Mouse (Mus musculus) heart, adult 9 months (tissue): Measurements from ENCODE around the gene Ptpn3.
"Not testable (repeated sequence)": the region's sequence is repeated elsewhere in the genome, so short reads cannot be mapped to it uniquely, and the experiment has no call there.

Source experiments
- DNase-seq, 2 experiments: peaks; one replicate each; pipeline ENCODE4 v3.0.0; 2022; ENCODE audit warnings: low spot score in 2 of 2

Gene Ptpn3

DNA sequence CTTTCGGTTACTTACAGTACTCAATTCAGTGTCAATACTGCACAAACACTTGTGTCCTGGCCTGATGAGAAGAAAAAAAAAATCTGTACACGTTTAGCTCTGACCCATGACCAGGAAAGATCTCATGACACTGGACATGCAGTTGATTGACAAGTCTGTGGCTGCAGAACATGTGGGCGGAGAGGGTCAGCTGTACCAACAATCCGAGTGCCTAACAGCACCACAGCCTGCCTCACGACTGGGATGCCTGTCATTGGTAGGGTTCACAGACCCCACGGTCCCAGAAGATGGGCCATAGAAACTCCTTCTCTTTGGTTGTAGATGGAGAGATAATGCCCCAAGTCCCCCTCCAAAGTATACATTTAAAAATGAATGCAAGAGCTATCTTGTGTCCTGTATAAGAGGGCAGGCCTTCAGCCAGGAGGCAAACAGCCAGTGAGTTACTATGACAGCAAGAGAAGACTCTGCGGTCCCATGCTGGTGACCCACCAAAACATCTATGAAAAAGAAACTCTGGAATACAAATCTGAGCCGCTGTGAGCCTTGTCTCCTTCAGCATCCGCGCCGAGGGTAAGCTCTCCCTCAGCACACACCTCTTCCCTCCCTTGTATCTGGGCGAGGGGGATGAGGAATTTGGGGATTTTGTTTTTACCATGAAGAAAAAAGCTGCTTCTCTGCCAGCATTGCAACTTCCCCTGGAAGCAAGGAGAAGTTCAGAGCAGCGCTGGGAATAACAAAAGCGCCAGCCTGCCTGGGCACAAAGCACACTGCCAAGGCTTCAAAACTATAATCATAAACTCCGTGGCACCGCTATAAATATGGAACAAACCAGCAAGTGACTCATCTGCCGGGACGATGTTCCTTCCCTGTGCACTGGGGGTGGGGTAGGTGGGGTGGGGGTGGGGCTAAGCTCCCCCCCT, 72.8 kb downstream of the Ptpn3 start:
- no peak for DNase-seq

DNA sequence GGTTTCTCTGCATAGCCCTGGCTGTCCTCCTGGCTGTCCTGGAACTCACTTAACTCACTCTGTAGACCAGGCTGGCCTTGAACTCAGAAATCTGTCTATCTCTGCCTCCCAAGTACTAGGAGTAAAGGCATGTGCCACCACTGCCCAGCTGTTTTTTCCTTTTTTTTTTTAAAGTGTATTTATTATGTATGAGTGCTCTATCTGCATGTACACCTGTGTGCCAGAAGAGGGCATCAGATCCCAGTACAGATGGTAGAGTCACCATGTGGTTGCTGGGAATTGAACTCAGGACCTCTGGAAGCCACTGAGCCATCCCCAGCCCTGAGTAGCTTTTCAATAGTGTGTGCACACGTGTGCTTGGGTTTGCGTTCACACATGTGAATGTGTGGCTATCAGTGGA, 76.9 kb downstream of the Ptpn3 start:
- DNase-seq = no peak

DNA sequence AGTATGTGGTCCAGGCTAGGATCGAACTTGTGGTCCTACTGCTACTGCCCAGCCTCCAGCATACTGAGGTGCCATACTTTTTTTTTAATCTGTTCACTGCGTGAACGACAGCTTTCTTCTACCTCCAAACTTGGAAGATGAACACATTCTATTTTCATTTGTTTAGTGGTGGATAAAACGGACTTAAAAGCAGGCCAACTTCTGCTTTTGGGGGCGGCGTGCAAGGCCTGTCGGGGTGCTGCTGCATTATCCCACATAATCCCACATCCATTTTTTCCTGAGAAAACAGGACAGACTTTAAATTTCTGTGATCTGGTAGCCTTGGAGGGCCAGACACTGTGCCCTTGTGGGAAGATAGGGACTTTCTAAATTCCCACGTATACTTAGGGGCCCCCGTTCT, 83.9 kb downstream of the Ptpn3 start:
- no peak for DNase-seq

DNA sequence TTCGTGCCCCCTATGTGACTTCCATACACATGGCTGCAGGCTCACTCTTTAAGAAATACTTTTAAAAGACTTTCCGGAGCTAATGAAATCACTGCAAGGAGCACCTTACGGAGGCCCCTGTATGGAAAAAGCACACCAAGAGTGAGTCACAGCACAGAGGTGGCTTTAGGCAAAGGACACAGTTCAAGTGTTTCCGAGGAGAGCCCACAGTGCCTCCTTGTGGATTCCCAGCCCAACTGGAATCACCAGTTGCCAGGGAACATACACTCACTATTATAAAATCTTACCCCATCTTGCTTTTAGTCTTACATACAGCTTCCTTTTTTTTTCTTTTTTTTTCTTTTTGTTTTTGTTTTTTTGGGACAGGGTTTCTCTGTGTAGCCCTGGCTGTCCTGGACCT, 85.1 kb downstream of the Ptpn3 start:
- no peak for DNase-seq

DNA sequence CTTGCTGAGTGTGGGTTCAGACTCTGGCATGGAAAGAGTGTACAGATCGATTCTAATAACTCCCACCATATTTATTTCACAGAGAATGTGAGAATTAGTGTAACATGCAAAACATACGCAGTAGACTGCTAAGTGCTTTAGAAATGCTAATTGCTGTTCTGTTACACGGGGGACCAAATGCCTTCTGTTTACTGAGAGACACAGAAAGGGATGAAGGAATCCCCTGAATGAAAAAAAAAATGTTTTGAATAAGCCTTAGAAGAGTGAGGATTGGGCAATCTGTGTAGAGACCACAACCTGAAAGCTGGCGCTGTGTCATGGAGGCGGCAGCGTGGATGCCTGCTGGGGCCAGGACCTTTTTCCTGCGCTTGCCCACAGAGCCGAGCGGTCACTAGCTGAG, 86.8 kb downstream of the Ptpn3 start:
- no peak for DNase-seq

DNA sequence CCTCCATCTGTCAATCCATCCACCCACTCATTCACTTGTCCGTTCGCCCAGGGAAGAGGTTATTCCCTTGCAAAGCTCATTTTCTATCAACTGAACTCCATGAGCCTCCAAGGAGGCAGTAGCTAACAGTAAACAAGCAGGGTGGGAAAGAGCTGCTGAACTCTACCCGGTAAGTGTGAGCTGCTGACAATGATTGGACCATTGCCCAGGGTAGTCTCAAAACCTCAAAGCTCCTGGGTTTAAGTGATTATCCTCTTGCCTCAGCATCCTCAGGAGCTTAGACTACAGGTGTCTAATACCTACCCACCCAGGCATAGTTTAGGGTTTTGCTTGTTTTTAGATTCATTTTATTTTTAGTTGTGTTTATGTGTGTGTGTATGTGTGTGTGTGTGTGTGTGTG, 87.5 kb downstream of the Ptpn3 start:
- DNase-seq = no peak

DNA sequence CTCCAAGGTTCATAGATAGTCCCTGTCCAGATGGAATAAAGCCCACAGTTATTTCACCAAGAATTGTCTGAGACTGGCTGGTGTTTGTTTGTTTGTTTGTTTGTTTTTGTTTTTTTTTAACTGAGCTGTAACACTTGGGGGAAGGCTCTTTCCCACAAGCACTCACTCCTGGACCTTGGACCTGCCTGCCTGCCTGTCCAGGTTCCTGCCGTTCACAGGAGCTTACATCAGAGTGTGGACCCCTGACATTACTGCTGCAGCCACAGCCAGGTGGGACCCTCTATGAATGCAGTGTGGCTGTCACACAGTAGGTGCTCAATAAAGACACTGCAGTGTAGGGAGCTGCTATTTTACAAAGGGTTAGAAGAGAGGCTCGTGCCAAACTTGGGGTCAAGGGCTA, 89.9 kb downstream of the Ptpn3 start:
- no peak for DNase-seq

DNA sequence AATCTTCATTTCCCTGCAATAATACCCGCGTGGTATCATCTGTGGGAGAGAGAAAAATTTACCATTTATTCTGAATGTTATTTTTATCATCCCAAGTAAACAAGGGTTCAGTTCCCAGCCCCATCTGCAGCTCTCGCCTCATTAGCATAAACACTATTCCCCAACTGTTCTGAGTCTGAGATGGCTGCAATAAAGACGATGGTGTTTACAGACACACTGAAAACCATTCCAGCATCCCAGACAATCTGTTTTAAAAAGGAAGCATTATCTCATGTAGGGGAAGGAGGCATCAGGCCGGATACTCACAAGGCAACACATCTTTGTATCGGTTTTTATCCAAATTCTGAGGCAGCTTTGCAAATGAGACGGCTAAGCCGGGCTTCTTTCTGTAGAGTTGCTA, 95.7 kb downstream of the Ptpn3 start:
- DNase-seq = no peak

DNA sequence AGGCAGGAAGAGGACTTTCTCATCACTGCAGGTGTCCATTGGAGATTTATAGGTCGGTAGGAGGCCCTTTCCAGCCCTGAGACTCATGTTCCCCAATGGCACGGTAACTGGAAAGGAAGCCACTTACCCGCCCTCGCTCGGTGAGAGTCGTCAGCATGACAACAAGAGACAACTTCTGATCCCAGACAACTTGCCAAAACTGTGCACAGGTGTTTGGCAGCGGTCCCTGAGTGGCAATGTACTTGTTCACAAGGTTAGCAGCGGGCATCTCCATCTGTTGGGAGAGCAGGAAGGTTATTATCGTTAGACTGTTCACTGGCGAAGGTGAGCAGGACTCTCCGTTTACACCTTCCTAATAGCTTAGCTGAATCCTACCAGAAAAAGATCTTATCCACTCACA, 96.9 kb downstream of the Ptpn3 start:
- no peak for DNase-seq

DNA sequence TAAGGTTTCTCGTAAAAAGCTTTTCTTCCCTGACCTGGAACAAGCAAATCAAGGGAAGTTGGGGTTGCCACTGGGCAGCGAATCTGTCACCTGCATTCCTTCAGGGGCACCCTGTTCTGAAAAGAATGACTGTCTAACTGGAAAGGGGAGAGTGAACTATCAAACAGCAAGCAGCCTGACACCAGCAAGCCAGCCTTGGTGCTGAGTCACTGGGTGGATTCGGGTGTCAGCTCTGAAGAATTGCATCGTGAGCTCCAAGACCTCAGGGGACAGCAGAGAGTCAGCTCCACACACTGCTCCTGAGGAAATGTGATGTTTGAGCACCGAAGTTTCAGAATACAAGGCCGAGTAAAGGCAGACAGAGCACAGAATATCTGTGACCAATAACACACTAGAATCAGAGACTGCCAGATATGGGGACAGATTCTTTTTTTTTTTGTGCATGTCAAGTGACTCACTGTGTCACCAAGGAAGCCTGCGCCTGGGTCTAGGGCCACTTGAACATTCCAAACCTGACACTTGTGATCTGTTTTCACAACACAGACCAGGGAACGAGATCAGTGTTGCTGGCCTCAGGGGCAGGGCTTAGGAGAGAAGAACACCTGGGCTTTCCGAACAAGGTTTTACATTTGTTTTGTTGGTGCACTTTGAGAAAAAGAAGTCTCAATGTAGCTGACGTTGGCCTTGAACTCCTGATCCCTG, 98.8 kb downstream of the Ptpn3 start:
- peak; percentile 19 to 35 for DNase-seq

DNA sequence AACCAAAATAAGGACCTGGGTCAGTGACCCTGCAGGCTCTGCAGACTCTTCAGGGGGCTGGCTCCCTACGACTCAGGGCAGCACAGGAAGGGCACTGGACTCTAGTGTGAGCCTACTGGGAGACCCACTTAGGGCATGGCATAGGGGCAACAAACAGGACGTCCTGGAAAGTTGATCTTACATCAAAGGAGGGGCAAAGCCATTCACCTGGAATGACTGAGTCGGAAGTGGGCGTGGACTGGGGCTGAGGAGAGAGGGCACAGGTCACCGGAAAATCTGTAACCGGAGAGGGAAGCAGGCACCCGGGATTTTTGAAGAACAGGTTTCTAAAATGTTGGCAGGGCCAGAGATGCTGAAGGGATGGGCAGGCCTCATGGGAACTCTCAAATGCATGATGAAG, 99.5 kb downstream of the Ptpn3 start:
- no peak for DNase-seq

DNA sequence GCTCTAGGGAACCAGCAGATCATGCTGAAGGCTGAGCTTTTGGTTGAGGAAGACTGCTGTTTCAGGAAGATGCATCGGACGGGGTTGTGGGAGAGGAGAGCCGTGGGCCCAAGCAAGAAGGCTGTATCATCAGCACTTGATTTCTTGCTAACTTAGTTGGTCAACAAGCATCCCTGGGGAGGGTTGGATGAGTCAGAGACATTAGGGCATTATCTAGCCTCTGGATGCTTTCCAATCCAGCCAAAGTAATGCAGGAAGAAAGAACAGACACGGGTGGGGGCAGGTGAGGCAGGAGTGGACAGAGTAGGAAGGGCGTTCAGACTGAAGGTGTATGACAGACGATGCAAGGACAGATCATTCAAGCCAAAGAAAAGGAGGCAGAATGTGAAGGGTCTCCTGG, 101.0 kb downstream of the Ptpn3 start:
- no peak for DNase-seq

DNA sequence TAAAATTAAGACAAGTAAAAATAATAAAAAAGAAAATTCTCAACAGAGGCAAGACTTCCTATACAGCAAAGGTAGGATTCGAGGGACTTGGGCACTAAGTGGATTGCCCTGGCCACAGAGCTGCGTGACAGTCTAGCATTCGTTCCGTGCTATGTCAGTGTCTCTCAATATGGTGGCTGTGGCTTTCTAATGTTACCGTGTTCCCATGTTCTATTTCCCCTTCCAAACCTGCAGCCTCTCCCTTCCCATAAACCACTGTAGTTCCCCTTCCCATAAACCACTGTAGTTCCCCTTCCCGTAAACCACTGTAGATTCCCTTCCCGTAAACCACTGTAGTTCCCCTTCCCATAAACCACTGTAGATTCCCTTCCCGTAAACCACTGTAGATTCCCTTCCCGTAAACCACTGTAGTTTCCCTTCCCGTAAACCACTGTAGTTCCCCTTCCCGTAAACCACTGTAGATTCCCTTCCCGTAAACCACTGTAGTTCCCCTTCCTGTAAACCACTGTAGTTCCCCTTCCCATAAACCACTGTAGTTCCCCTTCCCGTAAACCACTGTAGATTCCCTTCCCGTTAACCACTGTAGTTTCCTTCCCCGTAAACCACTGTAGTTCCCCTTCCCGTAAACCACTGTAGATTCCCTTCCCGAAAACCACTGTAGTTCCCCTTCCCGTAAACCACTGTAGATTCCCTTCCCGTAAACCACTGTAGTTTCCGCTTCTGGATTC, 102.8 kb downstream of the Ptpn3 start:
- DNase-seq = not testable (repeated sequence)

DNA sequence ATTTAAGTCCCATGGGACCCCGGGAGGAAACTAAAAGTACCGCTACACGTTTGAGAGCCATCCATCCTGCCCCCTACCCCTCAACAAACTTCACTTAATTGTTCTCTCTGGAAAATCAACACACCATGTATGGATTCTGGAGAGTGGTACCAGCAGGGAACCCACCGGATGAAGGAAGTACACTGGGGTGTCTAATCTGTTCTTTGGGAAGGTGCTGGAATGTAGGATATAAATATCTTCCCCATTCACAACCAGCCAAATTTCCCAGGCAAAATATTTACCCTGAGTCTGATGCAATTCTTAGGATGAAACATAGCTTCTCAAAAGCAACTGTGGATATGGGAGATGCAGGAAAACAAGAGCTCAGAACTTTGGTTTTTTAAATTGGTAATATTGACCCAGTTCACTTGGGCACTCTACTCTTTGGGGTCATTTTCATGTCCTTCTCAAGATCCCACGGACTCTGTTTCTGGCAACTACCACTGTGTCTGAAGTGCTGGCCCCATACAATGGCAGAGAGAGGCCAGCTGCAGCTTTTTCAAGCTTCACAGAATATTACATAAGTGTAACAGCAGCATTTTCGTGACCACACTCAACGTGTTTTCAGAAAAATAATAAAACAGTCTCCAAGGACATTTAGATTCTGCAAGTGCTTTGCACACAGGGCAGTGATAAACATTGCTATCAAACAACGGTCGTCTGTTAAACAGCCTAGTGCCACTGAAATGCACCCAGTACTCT, 109.9 kb downstream of the Ptpn3 start:
- peak; percentile 21 to 25 for DNase-seq

DNA sequence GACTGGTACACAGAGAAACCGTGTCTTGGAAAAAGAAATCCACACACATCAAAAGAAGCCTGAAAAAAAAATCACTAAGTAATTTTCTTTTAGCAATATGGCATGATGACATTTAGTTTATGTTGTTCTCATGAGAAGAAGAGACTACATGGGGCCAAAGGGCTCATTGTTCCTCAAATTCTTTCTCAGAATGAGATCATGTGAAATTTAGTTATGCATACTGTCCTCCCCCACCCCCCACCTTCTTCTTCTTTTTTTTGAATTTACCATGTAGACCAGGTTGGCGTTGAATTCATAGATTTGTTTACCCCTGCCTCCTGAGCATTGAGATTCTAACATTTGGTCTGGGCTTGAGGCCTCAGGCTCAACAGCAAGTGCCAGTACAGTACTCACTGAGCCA, 111.8 kb downstream of the Ptpn3 start:
- no peak for DNase-seq

DNA sequence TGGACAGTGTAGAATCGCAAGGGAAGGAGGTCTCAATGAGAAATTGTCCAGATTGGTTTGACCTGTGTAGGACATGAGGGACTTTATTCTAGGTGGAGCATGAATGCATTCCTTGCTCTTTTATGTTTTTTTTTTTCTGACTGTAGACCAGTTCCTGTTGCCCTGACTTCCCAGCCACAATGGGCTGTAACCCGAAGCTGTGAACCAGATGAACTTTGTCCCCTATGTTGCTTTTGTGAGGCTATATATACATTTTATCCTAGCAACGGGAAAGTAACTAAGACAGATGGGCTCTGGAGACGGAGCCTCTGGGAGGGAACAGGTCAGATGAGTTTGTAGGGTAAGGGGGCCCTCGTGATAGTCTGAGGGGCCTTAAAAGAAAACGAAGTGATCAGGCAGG, 115.6 kb downstream of the Ptpn3 start:
- no peak for DNase-seq

DNA sequence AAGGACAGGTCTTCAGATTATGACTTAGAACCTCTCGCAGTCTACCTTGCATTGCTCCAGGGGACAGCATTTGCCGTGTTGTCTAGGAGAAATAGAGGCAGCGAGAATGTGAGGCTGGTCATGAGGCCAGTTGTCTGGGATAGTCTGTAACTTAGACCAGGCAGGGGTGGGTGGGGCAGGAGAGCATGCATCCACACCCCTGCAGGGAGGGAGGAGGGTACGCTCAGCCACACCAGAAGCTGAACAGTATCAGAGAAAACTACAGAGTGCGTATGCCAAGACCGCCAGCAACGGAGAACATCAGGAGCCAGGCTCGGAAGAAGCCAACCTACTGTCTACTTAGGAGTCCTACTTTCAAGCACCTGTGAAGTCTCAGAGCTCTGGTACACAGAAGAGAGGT, 116.2 kb downstream of the Ptpn3 start:
- DNase-seq = no peak

DNA sequence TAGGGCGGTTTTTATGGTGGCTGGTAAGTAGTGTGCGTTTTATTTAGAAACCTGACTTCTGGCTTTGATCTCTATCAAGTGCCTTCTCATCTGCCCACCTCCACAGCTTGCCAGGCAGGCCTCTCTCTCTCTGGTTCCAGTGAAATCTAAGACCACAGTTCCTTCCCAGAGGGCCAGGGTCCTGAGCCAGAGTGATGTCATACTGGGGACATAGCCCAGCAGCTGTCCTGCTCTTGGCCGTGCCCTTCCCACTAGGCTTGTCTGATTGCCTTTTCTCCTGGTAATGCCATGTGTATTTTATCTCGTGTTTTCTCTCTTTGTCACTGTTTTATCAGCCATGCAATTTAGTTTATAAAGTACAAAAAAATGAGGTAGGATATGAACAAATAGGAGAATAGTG, 118.1 kb downstream of the Ptpn3 start:
- DNase-seq = peak in 1 of 2 experiments; percentile 19

DNA sequence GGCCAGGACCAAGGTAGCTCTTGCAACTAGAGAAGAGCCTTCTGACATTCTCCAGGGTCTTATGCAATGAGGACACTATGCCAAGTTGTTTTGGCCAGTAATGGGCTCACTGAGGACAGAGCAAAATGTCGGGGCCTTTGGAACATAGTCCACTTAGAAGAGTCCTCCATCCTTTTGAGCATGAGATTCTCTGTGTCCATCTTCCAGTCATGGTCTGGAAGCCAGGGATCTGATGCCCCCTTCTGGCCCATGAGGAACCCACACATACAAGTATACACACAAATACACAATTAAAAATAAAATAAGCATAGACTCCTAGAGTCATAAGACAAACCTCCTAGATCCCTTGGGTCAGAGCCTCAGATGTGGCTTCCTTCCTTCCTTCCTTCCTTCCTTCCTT, 120.1 kb downstream of the Ptpn3 start:
- no peak for DNase-seq

DNA sequence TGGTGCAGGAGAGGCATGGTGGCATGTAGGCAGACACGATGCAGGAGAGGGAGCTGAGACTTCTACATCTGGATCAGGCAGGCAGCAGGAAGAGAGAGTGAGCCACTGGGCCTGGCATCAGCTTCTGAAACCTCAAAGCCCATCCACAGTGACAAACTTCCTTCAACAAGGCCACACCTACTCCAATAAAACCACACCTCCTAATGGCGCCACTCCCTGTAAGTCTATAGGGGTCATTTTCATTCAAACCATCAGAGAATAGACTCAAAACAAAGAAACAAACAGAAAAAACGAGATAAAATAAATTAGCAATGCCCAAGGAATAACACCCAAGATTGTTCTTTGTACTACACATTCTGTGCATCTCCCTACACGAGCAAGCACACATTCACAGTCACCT, 122.8 kb downstream of the Ptpn3 start:
- no peak for DNase-seq

DNA sequence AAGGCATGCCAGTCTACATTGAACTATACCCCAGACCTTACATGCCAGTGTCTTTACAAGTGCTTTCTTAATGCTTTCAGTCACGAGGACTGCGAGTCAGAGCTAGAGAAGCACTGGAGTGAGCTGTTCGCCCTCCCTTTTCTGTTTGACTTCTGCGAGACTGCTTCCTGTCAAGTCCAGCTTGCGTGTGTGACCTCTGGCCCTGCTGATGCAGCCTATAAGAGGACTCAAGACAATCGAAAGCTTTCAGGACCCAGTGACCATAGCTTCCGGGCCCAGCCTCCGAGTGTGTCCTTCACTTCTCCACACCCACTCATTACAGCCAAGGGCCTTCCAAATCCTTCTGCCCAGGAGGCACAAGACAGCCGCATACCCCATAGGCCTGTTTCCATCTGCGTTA, 126.3 kb downstream of the Ptpn3 start:
- no peak for DNase-seq

DNA sequence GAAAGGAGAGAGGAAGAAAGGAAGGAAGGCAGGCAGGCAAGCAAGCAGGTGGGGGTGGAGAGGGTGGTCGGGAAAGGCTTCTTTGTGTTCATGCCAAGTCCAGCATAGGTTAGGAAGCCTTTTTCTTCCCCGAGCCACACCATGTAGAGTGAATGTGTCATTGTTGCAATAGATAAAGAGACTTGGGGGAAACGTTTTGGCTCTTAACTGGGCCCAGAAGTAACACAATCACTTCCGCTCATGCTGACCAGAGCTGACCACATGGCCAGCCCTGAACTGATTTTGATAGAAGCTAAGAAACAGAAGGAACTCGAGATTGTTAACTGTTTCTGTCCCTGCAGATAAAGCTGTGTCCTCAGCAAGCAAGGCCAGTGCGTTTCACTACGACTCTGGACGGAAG, 128.8 kb downstream of the Ptpn3 start:
- DNase-seq = no peak
